Mouse (Mus musculus): ENCODE measurements around the gene Olfr105-ps.

Olfr105-ps gene

GRCm38 (mm10) chr17:37378733-37379132, at the start of gene Olfr105-ps:
Gene Olfr105-ps, plus strand, starts transcription at chr17:37379033.
- DNase-seq (ENCODE audit: low spot score): no peak

DNA sequence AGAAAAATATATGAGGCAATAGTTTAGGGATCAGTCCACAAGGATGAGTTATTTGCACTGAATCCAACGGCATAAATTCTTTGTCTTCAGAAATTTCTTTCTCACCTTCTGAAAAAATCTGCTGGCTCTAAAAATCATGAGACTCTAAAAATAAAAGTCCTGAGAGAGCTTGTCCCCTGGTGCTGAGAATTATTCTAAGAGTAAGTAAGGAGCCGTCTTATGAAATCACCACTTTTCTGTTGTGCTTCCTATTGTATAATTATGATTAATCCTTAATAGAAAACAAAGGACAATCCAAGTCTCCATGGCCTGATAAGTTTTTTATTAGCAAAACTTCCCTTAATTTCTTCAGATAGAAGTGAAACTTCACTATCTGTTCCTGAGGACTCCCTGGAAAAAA, 39.2 kb upstream of the Olfr105-ps start, which contains the start of gene Olfr103:
Olfr103 (minus strand) TSS at position 101 of the 400 bp plus-strand sequence.
- DNase-seq (ENCODE audit: low spot score): no peak

DNA sequence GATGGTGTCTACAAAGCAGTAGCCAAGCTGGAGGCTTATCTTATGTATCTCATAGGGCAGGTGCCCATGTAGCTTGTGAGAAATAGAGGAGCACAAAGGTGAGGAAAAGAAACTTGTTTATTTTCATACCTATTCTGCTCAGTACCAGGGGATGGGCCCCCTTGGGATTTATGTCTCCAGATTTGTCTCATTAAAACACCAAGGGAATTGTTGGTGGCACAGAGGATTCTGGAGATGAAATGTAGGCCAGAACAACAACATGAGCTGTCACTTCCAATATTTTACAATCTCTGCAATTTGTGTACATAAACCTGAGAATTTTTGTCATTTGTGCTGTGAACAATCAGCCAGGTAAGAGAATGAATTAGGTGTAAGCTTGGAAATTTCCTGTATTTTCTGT, 19.6 kb upstream of the Olfr105-ps start, which contains the start of gene Olfr104-ps:
Olfr104-ps (plus strand) TSS at position 301 of the 400 bp plus-strand sequence.
- DNase-seq (ENCODE audit: low spot score): no peak

DNA sequence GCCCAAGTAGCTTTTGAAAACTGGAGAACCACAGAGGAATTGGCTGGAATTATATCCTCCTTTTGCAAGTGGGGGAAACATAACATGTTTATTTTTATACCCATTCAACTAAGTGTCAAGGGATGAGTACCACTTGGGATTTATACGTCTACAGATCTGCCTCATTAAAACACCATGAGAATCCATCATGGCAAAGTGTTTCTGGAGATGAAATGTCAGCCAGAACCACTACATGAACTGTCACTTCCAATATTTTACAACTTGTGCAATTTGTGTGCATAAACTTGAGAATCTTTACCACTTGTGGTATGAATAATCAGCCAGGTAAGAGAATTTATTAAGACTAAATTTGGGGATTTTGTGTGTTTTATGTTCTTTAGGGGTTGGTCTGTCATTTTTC, 11.3 kb downstream of the Olfr105-ps start, which contains the start of gene Olfr106-ps:
Olfr106-ps (plus strand) TSS at position 301 of the 400 bp plus-strand sequence.
- no peak for DNase-seq (ENCODE audit: low spot score)

GRCm38 (mm10) chr17:37398926-37399325, 20.1 kb downstream of the Olfr105-ps start, which contains the start of gene Olfr107:
Gene Olfr107, plus strand, starts transcription at chr17:37399226.
- no peak for DNase-seq (ENCODE audit: low spot score)

DNA sequence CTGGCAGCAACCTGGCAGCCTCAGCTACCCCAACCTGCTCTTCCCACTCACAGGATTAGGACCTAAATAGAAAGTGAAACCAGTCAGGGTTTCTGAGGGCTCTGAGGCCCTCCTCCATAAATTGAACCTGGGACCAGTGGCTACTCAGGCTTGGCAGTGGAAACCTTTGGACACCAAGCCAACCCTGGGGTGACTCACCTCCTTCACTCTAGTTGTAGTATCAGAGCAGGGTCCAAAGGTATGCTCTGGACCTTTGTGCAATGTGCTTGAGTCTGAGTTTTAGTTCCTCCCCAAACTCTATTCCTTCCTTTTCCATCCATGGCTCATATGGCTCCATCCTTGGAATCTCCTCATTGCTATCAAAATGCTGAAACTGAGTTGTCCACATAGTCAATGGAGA, 34.5 kb downstream of the Olfr105-ps start:
- DNase-seq (ENCODE audit: low spot score): no peak
